Mouse (Mus musculus): Measurements from ENCODE around the gene St6gal1.

St6gal1 gene

DNA sequence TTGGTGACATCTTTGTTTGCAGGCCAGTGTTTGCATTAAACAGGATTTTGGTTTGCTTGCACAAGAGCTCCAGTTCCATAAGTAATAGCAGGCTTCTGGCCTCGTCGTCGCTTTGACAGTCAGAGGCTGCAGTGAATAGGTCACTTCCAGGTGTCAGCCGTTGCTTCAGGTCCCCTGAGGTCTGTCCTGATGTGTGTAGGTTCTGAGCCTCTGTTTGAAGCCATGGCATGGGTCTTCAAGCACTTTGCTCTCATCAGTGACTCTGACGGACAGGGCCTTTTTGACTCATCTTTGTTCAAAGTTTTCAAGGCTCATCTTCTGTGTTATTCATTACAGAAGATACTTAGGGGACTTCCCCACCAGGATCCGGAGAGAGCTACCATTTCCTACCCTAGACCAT lies 49.5 kb downstream of the St6gal1 start:
- no peak for DNase-seq (ENCODE audit: low read depth)

DNA sequence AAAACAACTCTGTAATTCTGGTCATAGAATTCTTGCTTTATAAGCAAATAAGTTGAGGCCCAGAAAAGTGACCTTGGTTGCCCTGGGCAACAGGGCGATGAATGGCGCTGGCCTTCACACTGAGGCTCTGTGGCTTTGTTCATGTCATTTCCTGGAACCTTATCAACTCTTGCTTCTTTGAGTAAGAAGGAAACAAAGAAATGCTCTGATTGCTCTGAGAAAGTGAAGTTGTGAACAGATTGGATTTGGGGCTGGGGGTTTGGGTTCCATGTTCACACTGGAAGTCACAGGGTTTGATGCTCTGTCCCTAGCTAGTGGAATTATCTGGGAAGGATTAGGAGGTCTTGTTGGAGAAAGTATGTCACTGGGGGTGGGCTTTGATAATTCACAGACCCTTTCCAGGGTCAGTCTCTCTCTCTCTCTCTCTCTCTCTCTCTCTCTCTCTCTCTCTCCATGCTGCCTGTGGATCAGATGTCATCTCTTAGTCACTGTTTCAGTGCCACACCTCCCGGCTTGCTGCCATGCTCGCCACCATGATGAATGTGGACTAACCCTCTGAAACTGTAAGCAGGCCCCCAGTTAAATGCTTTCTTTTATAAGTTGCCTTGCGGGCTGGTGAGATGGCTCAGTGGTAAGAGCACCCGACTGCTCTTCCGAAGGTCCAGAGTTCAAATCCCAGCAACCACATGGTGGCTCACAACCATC lies 50.2 kb downstream of the St6gal1 start:
- DNase-seq (ENCODE audit: low read depth), result no peak

DNA sequence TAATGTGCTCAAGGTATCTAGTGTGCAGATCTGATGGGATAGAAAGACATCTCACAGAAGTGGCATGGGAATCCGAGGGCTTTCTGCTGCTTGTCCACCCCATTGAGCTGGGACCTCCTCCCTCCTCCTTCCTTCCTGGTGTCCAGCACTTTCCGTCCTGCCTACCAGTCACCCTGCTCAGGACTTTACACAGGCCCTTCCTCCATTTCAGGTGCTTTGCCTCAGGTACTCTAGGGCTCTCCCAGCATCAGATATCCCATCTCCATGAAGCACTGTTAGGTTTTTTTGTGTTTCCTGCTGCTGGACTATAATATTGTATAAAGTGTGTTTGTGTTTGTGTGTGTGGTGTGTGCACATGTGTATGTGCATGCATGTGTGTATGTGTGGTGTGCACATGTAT lies 51.1 kb downstream of the St6gal1 start:
- no peak for DNase-seq (ENCODE audit: low read depth)

DNA sequence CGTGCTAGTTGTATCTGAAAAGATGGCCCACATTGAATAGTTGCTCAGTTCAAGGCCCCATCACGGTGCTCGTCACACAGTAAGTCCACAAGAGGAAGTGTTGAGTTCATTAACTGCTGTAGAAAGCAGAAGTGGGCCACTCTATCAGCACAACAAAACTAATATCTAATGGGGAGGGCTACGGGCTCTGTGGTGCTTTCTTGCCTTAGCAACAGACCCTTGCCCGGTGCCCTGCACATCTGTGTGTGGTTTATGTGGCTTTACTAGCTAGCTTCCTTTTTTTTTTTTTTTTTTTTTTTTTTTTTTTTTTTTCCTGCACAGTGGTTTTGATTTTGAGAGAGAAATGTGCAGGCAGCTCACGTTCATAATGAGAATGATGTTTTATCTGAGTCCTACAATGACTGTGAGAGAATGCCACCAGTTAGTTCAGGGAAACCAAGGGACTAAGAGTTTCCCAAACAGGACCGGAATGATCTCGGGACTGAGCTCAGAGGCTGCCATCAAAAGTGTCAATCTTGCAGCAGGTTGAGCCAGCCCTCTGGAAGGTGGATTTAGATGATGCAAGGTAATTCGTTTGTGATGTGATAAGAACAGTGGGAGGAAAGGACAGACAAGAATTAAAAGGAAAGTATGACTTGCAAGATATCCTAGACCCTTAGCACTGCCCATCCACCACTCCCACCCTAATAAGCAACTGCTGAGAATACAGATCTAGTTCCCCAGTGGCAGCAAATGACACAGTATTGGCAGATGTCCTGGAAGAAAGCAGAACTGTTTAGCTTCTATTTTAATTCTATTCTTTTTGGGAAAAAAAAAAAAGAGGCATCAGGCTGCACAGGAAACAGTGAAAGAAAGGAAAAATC lies 55.6 kb downstream of the St6gal1 start:
- no peak for DNase-seq (ENCODE audit: low read depth)

DNA sequence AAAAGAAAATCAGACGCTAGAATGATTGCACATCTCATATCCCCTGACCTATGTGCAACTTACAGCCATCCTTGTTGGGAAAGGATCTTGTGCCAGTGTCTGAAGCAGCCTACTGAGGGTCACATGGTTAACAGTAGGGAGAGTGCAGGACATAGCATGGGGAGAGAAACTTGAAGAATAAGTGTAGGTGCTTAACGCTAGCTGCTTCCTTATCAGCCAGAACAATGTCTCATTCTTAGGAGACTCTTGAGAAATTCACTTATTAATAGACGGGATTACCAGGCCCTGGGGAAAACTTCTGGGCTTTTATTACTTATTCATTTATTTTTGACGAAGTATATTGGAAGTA lies 56.2 kb downstream of the St6gal1 start:
- DNase-seq (ENCODE audit: low read depth), result no peak

DNA sequence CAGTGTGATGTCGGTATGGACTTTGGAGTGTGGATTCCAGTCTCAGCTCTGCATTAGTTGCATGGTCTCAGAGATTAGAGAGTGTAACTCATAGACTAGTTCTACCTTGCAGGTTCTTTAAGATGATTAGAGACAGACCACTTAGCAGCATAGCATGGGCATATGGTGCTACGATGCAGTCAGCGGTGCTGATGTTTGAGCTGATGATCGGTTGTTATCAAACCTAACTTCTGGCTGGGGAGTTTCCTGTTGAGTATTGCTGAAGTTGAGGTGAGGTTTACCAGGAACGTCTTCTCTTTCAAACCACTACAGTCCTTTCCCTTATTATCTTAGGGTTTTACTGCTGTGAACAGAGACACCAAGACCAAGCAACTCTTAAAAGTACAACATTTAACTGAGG lies 57.7 kb downstream of the St6gal1 start:
- no peak for DNase-seq (ENCODE audit: low read depth)

DNA sequence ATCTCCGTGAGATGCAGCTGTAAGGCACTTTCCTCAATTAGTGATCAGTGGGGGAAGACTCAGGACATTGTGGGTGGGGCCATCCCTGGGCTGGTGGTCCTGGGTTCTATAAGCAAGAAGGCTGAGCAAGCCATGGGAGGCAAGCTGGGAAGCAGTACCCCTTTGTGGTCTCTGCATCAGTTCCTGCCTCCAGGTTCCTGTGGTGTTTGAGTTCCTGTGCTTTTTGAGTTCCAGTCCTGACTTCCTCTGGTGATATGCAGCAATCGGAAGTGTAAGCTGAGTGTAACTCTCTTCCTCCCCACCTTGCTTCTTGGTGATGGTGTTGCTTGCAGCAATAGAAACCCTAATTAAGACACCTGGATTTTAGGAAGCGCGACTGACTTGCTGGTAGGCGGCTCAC lies 58.4 kb downstream of the St6gal1 start:
- no peak for DNase-seq (ENCODE audit: low read depth)

DNA sequence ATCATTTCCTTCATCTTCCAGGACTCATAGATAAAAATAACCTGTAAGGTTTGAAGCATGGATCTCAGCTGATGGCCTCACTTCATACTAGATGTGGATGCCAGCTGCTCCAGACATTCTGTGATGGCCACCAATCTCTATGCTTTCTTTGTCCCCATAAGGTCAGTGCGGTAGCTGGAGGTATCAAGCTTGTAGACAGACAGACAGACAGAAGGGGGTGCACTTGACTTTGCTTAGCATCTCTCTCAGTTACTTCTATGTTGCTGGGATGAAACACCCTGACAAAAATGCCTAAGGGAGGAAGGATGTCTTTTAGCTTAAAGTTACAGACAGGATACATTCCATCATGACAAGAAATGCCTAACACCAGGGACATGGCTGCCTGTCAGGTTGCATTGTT lies 59.1 kb downstream of the St6gal1 start:
- DNase-seq (ENCODE audit: low read depth), result no peak

DNA sequence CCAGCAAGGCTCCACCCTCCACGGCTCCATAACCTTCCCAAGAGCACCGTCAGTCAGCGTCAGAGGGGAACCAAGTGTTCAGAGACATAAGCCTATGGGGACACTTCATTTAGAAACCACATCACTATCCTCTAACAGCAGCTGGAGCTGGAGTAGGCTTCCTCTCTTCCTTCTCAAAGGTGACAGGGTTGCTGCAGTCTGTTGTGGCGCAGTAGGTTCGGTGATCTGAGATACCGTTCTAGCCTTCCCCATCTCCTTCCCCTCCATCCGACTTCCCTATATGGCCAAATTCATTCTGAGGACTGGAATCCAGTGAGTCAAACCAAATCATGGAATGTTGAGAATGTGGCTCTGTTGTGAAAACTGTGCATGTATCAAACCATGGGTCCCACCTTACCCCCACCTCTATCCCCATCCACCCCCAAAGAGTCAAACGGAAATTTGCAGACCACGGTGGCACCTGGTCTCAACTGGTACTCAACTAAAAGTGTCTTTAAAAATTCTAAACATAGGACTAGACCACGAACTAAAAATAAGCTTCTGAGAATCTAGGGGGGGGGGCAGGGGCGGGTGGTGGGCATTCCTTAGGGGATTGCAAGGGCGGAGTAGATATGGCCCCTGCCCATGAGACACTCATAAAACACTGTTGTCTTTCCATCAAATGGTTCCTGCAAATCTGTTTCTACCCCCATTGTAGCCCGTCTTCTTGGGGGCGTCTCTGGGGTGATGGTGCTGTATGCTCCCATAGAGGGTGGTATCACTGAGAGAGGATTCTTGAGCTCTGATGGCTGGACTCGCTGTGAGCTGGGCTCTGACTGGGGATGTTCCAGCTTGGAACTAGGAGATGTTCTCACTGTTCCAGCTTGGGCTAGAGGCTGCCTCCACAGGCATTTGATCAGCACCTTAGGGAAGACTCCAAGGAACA lies 60.2 kb downstream of the St6gal1 start:
- peak; percentile 46 for DNase-seq (ENCODE audit: low read depth)

DNA sequence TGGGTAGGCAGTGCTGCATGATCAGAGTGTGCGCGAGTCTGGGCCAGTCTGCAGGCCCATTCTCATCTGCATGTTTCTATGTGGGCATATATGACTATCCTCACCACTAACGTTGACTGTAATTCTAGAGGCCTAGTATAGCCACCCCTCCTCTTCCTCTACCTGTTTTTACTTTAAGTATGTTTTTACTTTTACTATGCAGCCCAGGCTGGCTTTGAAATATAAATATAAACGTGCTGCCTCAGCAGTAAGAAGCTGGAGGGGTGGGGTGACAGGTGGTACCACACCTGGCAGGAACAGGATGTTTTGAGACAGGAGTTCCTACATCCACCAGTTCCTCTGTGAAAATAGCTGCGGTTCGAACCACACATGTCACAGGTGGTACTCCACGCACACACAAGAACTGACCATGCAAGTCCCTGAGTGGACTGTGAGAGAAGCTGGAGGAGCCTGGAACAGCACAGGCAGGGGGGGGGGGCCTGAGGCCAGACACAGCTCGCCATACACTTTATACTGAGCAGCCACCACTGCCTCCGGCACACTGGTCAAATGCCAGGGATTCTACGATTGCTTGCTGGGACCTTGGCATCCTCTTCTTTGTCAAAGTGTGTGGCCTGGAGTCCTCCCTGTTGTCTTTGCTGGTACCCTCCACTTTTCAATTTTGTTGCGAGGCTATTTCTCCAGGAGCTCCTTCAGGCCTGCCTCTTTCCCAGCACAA lies 62.0 kb downstream of the St6gal1 start:
- no peak for DNase-seq (ENCODE audit: low read depth)

DNA sequence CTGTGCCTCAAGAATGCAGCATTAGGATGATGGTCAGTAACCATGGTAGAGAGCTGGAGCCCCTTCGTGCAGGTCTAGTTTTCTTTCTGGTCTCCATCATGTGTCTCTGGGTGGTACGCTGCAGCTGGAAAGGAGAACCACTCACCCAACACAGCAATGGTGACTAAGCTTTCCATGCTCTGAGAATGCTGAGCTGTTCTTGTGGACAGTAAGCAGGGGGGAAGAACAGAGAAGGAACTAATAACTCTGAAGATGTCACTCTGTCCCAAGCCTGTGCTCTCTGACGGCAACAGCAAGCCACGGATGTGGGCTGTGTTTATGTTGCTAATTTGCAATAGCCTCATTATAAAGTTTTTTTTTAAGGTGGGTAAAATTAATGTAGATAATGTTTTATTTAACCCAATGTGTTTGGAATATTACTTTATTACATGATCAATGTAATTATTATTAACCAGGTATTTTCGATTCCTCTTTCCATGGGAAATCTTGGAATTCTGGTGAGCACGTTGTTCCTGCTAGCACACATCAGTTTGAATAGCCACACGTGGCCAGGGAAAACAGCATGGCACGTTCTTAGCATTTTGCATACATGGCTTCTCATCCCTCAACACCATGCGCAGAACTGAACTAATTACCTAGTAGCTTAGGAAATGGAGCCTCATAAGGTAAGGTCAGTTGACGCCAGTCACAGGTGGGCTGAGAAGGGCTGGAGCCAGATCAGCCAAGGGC lies 62.9 kb downstream of the St6gal1 start:
- DNase-seq (ENCODE audit: low read depth), result no peak

DNA sequence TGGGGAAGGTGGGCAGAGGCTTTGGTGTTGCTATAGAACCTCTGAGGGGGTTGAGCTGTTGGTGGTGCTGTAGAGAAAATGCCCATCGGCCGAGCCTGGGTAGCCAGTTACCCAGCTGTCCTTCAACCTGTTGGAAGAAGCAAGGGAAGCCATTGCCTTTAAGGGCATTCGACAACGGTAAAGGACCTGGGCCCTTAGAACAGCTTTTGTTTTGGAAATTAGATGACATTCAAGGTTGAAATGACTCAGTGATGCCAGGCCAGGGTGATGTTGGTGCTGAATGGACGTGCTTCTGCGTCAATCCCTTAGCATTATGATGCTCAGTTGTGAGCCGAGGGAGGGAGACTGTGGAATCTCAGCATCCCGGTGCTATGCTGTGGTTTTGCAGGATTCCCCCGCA lies 63.6 kb downstream of the St6gal1 start:
- no peak for DNase-seq (ENCODE audit: low read depth)

DNA sequence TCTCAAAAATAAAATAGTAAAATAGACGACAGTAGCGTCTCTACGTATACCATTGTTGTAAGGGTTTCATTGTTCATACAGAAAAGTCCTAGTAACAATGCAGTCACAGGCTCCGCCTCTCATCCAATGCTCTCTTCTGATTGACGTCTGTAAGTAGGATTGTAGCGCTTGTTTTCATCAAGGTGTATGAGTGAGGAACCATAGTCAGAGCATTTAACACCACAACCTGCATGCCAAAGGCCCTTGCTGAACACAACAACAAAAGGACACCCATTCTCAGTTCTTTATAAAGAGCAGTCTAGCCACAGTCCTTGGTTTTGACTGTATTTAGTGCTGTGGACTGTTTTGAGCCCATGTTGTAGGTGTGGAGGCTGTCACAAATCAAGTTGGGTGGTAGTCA lies 64.9 kb downstream of the St6gal1 start:
- no peak for DNase-seq (ENCODE audit: low read depth)

DNA sequence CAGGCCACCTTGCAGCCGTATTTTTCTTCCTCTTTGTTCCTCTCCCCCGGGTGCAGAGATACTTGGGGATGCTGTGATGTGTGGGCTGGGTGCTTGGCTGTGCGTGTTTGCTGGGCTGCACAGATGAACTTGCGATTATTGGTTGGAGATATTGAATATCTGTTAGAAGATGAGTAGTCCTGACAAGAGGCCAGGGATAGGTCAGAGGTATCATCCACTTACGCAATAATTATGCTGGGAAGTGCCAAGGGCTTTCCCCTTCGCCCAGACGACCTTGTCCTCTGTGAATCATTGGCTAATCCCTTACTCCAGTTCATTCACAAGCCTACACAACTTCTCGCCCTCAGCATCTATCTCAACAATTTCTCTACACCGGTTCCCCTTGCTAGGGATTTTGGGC lies 65.6 kb downstream of the St6gal1 start:
- no peak for DNase-seq (ENCODE audit: low read depth)

DNA sequence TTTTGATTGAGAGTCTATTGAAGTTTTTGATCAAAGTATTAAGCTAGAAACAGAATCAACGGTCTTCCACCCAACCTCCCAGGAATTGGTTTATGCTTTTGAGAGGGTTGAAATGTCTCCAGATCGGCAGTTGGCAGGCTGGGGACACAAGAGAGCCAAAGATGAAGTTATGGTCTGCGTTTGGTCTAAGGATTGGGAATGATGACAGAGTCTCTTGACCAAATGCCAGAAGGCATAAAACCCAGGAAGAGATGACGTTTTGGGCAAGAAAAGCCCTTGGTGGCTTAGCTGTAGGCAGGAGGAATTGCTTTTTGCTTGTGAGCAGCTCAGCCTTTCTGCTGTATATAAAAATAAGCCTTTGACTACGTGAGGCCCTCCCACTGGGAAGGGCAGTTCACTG lies 67.0 kb downstream of the St6gal1 start:
- DNase-seq (ENCODE audit: low read depth), result peak; percentile 42

DNA sequence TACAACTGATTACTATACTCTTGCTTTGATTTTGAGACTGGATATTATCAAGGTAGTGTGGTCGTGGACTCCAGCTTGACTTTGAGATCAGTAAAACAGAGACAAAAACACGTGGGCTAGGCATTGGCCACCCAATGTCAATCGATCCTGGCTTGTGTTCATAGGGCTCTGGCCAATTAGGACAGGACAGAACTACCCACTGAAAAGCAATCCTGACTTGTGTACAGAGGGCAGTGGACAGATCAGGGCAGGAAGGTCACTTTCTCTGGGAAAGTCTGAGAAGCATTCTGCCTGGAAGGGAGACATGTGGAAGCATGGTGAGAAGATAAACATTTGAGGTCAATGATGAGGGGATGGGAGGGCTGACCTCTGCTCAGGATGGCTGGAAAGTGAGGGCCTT lies 69.7 kb downstream of the St6gal1 start:
- DNase-seq (ENCODE audit: low read depth), result no peak

DNA sequence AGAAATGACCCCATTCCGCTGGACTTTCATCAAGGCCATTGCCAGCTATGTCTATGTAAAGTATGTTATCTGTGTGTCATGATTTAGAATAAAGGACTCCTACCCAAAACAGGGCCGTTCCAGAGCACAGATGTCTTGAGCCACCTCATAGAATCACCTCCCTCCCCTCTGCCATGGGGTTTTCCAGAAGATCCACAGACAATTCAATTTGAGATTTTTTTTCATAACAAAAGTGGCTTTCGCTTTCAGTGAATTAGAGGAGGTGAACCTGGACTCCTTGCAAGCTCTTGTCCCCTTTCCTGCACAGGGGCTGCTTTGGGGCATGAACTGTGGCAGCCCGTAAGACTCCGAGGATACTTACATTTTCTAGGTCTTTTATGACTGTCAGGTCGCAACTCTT lies 70.2 kb downstream of the St6gal1 start:
- DNase-seq (ENCODE audit: low read depth), result no peak

DNA sequence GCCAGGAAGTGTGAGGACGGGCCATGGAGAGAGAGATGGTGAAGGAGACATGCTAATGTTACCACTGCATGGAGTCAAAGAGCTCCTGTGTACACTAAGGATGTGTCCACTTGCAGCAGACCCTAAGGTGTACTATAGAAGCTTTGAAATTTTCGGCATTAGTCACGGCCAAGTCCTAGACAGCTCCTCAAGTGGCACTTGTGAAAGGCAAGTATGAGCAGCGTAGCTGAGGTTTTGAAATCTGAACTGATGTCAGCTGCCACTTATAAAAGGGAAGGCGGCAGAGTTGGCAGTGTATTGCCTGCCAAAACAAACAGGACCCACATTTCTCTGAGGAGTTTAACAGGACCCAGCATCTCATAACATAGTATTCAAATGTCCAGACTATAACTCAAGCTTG lies 71.2 kb downstream of the St6gal1 start:
- no peak for DNase-seq (ENCODE audit: low read depth)

DNA sequence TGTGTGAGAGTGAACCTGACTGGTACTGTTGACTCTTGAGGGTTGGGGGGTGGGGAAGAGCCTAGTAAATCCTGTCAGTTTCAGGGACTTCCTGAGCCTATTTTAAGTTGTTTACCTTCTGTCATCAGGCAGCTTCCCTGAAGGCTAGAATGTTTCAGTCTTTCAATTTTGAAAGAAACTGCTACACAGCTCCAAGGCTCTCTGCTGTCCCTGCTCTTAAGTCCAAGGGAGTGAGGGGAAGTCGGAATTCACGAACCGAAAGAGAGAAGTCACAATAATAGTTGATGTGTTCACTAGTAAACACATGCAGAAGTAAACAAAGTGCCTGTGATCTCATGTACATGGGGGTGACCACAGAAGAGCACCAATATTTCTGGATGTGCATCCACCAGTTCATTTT lies 72.2 kb downstream of the St6gal1 start:
- DNase-seq (ENCODE audit: low read depth), result no peak

DNA sequence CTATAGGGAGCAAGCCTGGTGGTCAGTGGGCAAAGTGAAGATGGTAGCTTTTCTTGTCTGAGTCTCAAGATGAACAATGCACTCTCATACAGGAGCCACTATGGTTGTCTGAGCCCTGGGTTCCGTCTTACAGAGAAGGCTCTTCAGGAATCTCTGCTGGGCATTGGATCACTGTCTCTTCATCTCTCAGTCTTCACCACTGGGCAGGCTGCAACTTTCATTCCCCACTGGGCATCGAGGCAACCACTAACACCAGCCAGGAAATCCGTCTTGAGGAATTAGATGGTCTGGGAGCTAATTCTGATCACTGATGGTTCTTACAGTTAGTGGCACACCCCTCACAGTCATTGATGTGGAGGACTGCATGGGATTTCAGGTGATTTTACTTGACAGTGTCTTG lies 73.9 kb downstream of the St6gal1 start:
- no peak for DNase-seq (ENCODE audit: low read depth)

DNA sequence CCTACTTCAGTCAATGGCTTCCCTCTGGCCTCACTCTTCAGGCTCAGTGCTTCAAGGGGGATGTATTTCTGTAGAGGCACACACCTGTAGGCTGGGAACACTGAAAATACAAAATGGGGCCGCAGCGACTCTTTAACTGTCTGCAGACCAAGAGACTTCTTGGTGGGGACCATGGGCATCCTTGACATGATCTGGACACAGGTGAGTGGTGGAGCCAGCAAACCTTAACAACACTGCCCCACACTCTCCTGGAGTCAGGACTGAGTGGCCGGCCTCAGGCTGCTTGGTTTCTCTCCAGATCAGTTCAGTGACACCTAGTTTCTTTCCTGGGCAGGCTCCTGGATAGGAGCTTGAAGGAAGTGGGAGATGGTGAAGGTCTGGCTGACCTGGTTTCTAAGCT lies 74.4 kb downstream of the St6gal1 start:
- DNase-seq (ENCODE audit: low read depth), result no peak

Data from NIH3T3 (cell line).